Mouse (Mus musculus) cerebellum, adult 11-12 months (tissue): ENCODE results near the gene Pirt.

Source experiments
- DNase-seq: peaks from one replicate; pipeline ENCODE4 v3.0.0; 2022

Pirt gene

DNA sequence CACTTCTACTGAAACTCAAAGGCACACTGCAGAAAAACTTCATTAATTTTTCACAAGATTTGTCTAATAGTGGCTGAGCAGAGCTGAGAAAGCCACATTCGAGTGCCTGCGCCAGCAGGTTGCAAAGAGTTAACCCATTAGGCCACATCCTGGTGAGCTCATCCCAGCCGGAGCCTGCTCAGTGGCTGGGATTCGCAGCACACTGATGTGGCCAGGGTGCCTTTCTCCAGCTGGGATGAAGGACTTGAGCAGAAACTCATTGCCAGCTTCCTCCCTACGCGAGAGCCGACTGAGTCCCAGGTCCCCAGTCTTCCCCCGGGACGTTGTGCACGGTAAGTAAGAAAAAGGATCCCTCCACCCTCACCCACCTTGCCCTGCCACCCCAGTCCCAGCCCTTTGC is at the start of gene Pirt:
Pirt (plus strand) TSS at position 171 of the 400 bp plus-strand sequence.
- DNase-seq = no peak

GRCm38 (mm10) chr11:66871701-66872100 is 40.1 kb upstream of the Pirt start:
- no peak for DNase-seq

GRCm38 (mm10) chr11:66872773-66873470 is 38.9 kb upstream of the Pirt start:
- DNase-seq = no peak

DNA sequence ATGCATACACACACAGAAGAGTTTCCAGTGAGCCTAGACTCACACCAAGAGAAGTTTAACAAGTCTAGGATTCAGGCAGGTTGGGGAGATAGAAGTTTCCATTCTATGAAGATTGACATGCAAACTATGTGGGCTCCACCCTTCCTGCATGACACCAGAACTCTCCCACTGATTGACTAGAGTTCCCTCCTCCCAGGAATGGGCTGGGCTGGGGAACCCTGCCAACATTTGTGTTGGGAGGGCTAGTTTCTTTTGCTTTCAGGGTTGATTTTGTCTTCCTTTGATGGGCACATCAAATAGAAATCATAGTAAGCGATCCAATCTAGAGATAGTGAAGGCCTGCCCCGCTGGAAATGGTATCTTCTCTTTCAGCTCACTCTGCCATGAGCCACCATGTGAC is 30.5 kb upstream of the Pirt start:
- DNase-seq = no peak

GRCm38 (mm10) chr11:66882224-66883040 is 29.3 kb upstream of the Pirt start:
- DNase-seq = no peak

DNA sequence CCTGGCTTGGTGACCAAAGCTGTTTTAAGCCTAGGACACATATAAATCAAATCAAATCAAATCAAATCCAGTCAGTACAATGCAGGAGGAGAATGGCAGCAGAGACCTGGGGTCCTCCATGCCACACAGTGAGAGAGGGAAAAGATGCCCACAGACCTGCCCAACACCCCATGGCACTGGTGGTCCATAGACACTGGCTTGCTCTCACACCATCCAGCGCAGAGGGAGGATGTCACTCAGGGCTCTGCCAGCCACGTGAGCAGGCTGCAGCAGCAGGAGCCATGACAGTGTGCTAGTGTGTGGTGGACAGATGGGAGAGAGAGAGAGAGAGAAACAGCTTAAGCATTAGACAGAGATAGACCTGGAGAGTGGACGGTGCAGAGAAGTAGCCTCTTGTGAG is 19.2 kb upstream of the Pirt start:
- DNase-seq = peak; percentile 26

DNA sequence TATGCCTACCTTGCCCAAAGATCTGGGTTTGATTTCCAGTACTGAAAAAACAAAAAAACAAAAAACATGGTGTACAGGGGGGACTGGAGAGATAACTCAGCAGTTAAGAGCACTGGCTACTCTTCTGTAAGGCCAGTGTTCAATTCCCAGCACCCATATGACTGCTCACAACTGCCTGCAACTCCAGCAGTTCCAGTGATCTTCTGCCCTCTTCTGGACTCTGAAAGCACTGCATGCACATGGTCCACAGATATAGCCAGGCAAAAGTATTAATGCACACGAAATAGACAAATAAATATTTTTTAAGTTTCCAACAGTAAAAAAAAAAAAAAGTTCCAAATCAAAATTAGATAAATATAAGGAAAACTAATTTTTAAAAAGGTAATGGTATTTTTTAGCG is 13.0 kb upstream of the Pirt start:
- DNase-seq = no peak

DNA sequence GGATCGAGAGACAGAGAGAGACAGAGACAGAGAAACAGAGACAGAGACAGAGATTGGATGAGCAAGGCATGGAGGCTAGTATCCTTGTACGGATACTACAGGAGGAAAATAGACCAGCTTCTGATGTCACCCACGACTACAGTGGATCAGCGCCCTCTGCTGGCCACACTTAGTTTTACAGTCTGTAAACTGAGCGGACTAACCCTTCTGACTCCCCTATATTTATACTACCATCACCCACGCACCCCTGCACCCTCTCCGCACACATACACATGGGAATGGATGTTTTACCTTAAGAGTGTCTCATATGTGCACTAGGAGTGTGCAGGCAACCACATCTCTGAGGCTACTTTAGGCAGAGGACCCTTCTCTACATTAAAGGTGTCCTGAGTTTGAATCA is 12.4 kb upstream of the Pirt start:
- peak; percentile 26 for DNase-seq

DNA sequence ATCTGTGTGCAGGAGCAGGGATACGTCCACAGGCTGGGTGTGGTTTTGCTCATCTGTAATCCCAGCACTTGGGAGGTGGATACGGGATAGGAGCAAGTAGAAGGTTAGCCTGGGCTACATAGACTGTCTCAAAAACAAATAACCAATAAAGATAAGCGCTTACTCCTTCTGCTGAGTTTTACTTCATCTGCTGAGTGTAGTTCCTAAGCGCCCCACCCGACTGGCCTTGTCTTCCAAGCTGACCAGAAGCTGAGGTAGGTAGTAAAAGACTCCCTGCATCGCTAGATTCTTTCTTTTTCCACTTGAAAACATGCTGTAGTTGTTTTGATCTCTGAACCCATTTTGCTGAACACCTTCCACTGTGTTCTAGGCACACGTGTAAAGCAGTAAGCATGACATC is 9.0 kb upstream of the Pirt start:
- no peak for DNase-seq

GRCm38 (mm10) chr11:66905617-66906384 is 6.0 kb upstream of the Pirt start:
- DNase-seq = peak; percentile 68

DNA sequence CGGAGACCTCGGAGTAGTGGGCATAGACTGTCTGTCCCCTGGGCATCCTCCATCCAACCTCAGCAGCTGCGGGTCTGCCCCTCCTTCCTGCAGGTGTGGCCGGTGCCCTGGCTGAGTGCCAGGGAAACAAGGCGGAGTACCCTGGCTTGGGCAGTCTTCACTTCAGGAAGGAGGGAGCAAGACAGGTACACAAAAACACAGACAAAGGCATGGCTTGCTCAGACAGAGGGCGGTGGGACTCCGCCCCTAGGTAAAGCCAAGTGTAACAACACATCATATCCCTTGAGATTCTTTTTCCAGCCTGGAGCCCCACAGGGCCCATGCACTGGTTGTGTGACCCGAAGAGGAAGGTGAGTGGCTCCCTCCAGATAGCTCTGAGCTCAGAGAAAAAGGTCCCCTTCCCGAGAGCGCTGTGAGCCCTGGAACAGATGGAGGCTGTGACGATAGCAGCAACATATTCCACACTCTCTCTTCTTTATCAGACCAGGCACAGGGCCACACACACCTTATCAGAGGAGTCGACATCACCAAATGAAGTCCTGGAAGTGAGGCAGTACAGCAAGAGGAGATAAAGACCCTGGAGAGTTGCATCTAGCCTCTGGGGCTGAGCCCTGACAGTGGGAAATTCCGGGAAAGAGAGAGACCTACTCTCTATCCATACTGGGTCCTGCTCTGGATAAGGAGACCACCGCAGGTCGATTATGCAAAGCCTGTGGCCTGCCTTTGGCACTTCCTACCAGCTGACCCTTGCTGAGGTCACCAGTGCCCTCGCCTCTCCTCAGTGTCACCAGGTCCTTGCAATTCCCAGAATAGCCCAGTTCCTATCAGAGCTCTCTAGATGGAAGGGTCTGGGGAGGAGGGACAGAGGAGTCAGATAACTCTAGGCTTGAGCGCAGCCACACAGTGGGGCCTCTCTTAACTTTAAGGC is 1.0 kb downstream of the Pirt start:
- no peak for DNase-seq

DNA sequence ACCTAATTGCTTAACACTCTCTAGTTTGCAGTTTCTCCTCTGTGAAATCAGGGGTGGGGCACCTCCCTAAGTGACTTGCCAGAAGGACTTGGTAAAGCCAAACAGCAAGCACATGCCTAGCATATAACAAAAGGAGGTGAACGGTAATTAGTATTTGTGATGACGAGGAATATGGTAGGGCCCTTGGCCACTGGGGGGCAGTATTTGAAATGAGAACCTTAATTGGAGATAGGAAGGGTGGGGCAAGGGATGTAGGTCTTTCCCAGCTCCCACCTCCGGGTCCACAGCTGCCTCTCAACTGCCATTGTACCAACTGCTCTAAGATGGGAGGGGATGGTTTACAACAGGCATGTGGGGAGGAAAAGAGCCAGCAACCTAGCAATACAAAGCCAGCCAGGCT is 2.5 kb downstream of the Pirt start:
- peak; percentile 16 for DNase-seq

DNA sequence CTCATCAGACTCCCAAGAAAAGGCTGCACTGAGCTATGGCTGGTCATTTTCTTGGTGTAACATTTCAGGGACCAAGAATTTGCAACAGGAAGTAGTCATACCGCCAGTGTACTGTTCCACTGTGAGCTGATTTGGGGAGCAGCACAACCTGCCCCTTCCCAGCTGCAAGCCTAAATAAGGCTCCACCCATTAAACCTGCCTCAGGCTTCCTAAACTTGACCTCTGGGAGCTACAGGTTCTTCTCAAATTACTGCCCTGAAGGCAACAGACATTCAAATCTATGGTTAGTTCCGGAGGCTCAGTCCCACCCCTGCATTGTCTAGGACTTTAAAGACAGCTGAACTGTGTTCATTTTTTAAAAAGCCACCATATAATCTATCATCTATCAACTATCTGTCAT is 8.2 kb downstream of the Pirt start:
- no peak for DNase-seq

- no peak for DNase-seq
Observed at GRCm38 (mm10) chr11:66924095-66924823, 12.5 kb downstream of the Pirt start.

DNA sequence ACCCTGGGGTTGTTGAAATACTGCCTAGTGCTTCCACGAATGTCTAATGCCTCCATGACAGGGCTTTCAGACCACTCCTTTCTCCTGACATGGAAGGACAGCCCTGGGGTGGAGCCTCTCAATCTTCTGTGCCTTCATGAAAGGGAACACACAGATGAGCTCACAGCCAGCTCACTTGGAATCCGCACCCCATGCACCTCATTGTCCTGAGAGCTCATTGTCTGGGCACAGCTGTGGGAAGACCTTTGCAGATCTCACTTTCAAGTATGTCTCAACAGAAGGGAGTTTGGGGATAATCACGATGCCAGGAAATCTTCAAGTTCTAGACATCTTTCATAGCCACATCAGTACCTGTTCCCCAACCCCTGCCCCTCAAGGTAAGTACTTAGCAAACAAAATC is 16.5 kb downstream of the Pirt start:
- no peak for DNase-seq

- DNase-seq = no peak
Observed at GRCm38 (mm10) chr11:66932827-66933599, 21.2 kb downstream of the Pirt start.

GRCm38 (mm10) chr11:66934428-66935173 is 22.8 kb downstream of the Pirt start:
- no peak for DNase-seq

DNA sequence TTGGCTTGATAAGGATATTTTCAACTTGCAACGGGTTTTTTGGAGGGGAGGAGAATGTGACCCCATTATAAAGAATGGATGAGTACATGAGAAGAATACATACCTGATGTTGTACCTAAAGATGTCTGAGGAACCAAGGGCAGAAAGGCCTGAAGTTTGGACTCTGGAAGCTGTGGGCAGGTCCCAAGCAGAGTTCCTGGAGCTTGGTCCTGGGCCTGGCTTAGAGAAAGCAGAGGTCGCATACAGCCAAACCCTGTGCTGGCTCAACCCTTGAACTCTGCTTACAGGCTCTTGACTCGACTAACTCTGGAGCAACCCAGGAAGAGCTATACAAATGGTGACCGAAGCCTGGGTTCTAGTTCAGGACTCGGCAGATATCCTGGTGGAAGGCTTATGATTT is 30.2 kb downstream of the Pirt start:
- DNase-seq = no peak

GRCm38 (mm10) chr11:66945224-66945767 is 33.5 kb downstream of the Pirt start:
- no peak for DNase-seq

DNA sequence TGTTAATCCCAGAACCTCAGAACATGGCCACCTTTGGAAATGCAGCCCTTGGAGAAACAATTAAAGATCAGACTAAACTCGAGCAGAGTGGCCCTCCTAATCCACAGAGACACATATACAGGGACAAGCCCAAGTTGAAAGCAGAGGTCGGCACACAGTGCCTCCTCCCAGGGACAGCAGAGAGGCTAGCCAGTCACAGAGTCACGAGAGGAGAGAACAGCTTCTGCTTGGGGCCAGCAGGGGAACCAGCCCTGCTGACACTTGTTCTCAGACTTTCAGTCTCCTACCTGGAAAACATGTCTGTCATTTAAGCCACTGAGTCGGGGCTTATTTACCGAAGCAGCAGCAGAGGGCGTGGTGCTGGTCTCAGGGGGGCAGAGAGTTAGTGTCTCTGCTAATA is 34.7 kb downstream of the Pirt start:
- DNase-seq = no peak
